Mouse (Mus musculus) left cerebral cortex, adult 6 months (tissue): ENCODE results near the gene Bax. TPM values are rescaled to one million over a fixed set of nuclear protein-coding genes. Genes with fewer than 3 reads are reported as not detected.

Experiments used
- long read RNA-seq, 2 experiments: library from polyadenylated mRNA; unstranded; transcript quantifications; one replicate each; pipeline ENCODE4 v2.0.0; 2019 to 2020
- polyA plus RNA-seq: library from polyadenylated mRNA; unstranded; fragments of <200 nt; fragmentation: Nextera tagmentation; gene quantifications from 2 replicates; pipeline ENCODE4 v1.2.3, GENCODE M21; 2021

Gene Bax
- 94.9 and 121 TPM in 2 replicates for polyA plus RNA-seq
- long read RNA-seq, experiment 1, transcript Bax-201 (6 exons, 867 nt): minor isoform, 15 of 80 reads
- long read RNA-seq, experiment 1, transcript Bax-203 (5 exons, 1,100 nt): major isoform, 46 of 80 reads
- long read RNA-seq, experiment 1, partial matches to known transcripts: 7 of 80 reads
- long read RNA-seq, experiment 1, other reads (novel, unspliced or antisense): 11 of 80 reads
- long read RNA-seq, experiment 2, transcript Bax-203 (5 exons, 1,100 nt): minor isoform, 5 of 70 reads
- long read RNA-seq, experiment 2, transcript Bax-201 (6 exons, 867 nt): major isoform, 43 of 70 reads
- long read RNA-seq, experiment 2, partial matches to known transcripts: 5 of 70 reads
- long read RNA-seq, experiment 2, other reads (novel, unspliced or antisense): 15 of 70 reads

GRCm38 (mm10) chr7:45466283-45467089 lies at the start of gene Bax:
Gene Bax (minus strand): TSS chr7:45466898.

GRCm38 (mm10) chr7:45509912-45510787 lies 43.5 kb upstream of the Bax start, which contains the start of gene Nucb1:
Gene Nucb1 (minus strand): TSS chr7:45510406.

GRCm38 (mm10) chr7:45488293-45489204 lies 21.9 kb upstream of the Bax start, which contains the start of gene Dhdh:
Gene Dhdh (minus strand): TSS chr7:45488805.

GRCm38 (mm10) chr7:45486761-45487415 lies 20.2 kb upstream of the Bax start, which contains the start of gene Gm45808:
Gene Gm45808 (minus strand): TSS chr7:45486811.

GRCm38 (mm10) chr7:45481374-45481927 lies 14.8 kb upstream of the Bax start, which contains the start of gene Tulp2:
Gene Tulp2 (plus strand): TSS chr7:45481877.

GRCm38 (mm10) chr7:45459564-45460140 lies 7.0 kb downstream of the Bax start, which contains the start of gene Ftl1:
Gene Ftl1 (minus strand): TSS chr7:45459884.

GRCm38 (mm10) chr7:45437521-45438276 lies 29.0 kb downstream of the Bax start, which contains the start of gene Ruvbl2:
Gene Ruvbl2 (minus strand): TSS chr7:45438096.

GRCm38 (mm10) chr7:45434203-45435015 lies 32.3 kb downstream of the Bax start, which contains the start of gene Gys1:
Gene Gys1 (plus strand): TSS chr7:45434844.

GRCm38 (mm10) chr7:45420615-45420919 lies 46.1 kb downstream of the Bax start, which contains the start of gene Lhb:
Gene Lhb (plus strand): TSS chr7:45420820.

GRCm38 (mm10) chr7:45413113-45413863 lies 53.4 kb downstream of the Bax start, which contains the start of gene Ntf5:
Gene Ntf5 (plus strand): TSS chr7:45413695.

Other genes starting within 250 kb of the Bax start
- 9.9 and 10.6 TPM in 2 replicates for gene Cd37, start 227.8 kb downstream of the Bax start, polyA plus RNA-seq
- 1.1 and 1.6 TPM in 2 replicates for gene Slc6a16, start 225.8 kb downstream of the Bax start, polyA plus RNA-seq
- gene Slc6a21, start 189.4 kb downstream of the Bax start, polyA plus RNA-seq: not detected in 2 replicates
- gene Trpm4, start 133.1 kb downstream of the Bax start, polyA plus RNA-seq: 9.2 and 15.2 TPM in 2 replicates
- 0.05 and 0.11 TPM in 2 replicates for gene Hrc, start 131.6 kb downstream of the Bax start, polyA plus RNA-seq
- gene Ppfia3, start 99.9 kb downstream of the Bax start, polyA plus RNA-seq: 11.0 and 32.9 TPM in 2 replicates
- 270 and 272 TPM in 2 replicates for gene Lin7b, start 96.3 kb downstream of the Bax start, polyA plus RNA-seq
- 34.4 and 37.7 TPM in 2 replicates for gene Snrnp70, start 71.2 kb downstream of the Bax start, polyA plus RNA-seq
- not detected in 2 replicates for gene Kcna7, start 61.2 kb downstream of the Bax start, polyA plus RNA-seq
- gene Ntf5, start 53.2 kb downstream of the Bax start, polyA plus RNA-seq: 0.10 TPM in 1 of 2 replicates, not detected in the other
- 0.19 TPM in 1 of 2 replicates, not detected in the other for gene Lhb, start 46.1 kb downstream of the Bax start, polyA plus RNA-seq
- 8.9 and 9.1 TPM in 2 replicates for gene Gys1, start 32.1 kb downstream of the Bax start, polyA plus RNA-seq
- 34.4 and 45.9 TPM in 2 replicates for gene Ruvbl2, start 28.8 kb downstream of the Bax start, polyA plus RNA-seq
- 1,322 and 1,591 TPM in 2 replicates for gene Ftl1, start 7.0 kb downstream of the Bax start, polyA plus RNA-seq
- 0.08 and 0.17 TPM in 2 replicates for gene Tulp2, start 15.0 kb upstream of the Bax start, polyA plus RNA-seq
- gene Gm45808, start 19.9 kb upstream of the Bax start, polyA plus RNA-seq: not detected in 2 replicates
- gene Dhdh, start 21.9 kb upstream of the Bax start, polyA plus RNA-seq: 3.8 TPM in 2 replicates
- gene Nucb1, start 43.5 kb upstream of the Bax start, polyA plus RNA-seq: 48.4 and 64.7 TPM in 2 replicates
- gene Ppp1r15a, start 59.4 kb upstream of the Bax start, polyA plus RNA-seq: 18.3 and 18.8 TPM in 2 replicates
- 3.8 and 7.2 TPM in 2 replicates for gene Plekha4, start 59.4 kb upstream of the Bax start, polyA plus RNA-seq
- gene Hsd17b14, start 88.0 kb upstream of the Bax start, polyA plus RNA-seq: 0.36 and 0.38 TPM in 2 replicates
- gene Bcat2, start 103.3 kb upstream of the Bax start, polyA plus RNA-seq: 6.9 and 8.4 TPM in 2 replicates
- gene Fgf21, start 148.6 kb upstream of the Bax start, polyA plus RNA-seq: 0.22 and 0.24 TPM in 2 replicates
- 0.06 and 0.07 TPM in 2 replicates for gene Fut1, start 150.4 kb upstream of the Bax start, polyA plus RNA-seq
- not detected in 2 replicates for gene Izumo1, start 154.9 kb upstream of the Bax start, polyA plus RNA-seq
- 1.8 and 2.5 TPM in 2 replicates for gene Rasip1, start 160.6 kb upstream of the Bax start, polyA plus RNA-seq
- 0.89 and 2.4 TPM in 2 replicates for gene Mamstr, start 173.1 kb upstream of the Bax start, polyA plus RNA-seq
- 0.06 and 0.09 TPM in 2 replicates for gene Fut2, start 199.5 kb upstream of the Bax start, polyA plus RNA-seq
- 6.5 and 9.8 TPM in 2 replicates for gene Ntn5, start 217.1 kb upstream of the Bax start, polyA plus RNA-seq
- gene Sec1, start 227.5 kb upstream of the Bax start, polyA plus RNA-seq: 0.26 and 0.38 TPM in 2 replicates
- gene Car11, start 232.9 kb upstream of the Bax start, polyA plus RNA-seq: 74.9 and 93.1 TPM in 2 replicates
- gene Dbp, start 238.2 kb upstream of the Bax start, polyA plus RNA-seq: 30.2 and 130 TPM in 2 replicates
- 335 and 337 TPM in 2 replicates for gene Rpl18, start 248.6 kb upstream of the Bax start, polyA plus RNA-seq